Mouse (Mus musculus): ENCODE measurements around the gene Nfib. TPM values are rescaled to one million over a fixed set of nuclear protein-coding genes. Genes with fewer than 3 reads are reported as not detected.

The Nfib gene
- total RNA-seq, 2 experiments from 2014 or later, result 92.9 to 104 TPM

DNA sequence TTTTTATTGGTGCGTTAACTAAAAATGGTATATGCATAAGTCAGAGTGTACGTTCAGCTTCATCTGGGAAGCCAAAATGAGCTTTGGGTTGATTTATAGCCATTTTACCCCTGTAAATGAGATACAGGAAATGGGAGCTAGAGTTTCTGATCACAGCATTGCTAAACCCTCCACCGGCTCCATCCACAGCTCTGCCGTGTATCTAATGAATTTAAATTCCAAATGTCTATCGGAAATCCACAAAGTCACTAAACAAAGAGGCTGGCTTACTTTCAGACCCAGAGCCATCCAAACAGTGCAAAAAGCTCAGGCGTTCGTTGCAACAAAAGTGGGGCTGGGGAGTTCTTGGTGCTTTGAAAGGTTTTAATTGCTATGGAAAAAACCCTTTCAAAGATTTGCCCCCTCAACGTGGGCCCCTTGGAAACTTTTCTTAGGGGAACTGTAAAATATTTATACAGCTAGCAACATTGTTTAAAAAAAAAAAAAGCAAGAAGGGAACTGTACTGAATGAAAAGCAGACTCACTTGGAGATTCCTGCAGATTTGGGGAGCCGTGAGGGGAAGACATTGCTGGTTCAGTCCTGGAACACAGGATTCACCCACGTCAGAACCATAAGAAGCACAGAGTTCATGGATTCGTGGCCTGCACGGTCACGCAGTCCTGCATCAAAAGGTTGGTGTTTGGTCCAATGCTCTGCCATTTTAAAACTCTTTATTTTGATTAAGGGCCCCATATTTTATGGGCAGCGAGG is 100.3 kb downstream of the Nfib start:
- DNase-seq, result no peak
- intact Hi-C loops (cut with DNase I; ENCODE audit: low total_unique reads), result no loop called here

DNA sequence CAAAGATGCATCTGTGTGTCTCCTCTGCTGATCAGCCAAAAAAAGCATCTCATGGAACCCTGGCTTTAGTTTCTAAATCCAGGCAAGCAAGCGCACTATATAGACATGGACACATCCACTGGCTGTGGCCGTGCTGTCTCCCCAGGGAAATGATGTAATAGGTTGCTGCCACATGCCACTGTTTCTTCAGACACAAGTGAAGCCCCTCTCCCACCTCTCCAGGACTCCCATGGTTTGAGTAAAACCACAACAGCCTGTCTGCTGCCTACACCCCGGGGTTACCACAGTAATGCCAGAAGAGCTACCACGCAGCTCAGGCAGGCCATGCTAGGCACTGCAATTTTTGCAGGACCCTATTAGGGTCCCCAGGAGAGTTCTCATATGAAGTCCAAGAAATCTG is 101.0 kb downstream of the Nfib start:
- intact Hi-C loops (cut with DNase I; ENCODE audit: low total_unique reads), result no loop called here

DNA sequence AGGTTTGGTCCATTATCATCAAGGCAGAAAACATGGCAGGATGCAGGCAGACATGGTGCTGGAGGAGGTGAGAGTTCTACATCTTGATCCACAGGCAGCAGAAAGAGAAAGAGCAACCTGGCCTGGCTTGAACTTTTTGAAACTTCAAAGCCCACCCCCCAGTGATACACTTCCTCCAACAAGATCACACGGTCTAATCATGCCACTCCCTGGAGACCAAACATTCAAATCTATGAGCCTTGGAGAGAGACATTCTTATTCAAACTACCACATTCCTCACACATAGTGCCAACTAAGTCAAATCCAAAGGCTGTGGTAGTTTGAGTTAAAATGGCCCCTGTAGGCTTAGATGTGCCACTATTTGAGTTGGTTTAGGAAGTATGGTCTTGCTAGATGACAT is 104.9 kb downstream of the Nfib start:
- intact Hi-C loops (cut with DNase I; ENCODE audit: low total_unique reads), result no loop called here
- DNase-seq, result no peak

More for the DNA sequence above, 101.0 kb downstream of the Nfib start:
- no peak for DNase-seq

DNA sequence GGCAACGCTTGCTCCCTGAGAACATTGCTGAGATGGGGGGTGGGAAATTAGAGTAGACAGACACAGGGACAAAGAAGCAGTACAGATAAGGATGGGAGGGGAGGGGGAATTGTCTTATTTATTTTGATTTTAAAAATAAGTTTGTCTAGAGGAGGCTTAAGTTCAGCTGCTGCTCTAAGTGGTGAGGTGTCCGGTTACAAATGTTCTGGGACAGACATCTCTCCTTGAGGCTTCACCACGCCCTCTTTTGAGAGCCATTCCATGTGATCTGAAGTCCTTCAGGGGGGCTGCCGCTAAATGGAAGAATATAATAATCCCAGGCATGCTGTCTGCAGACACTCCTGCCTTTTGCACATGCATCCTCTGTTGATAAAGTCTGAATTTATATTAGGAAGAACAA is 107.1 kb downstream of the Nfib start:
- no peak for DNase-seq
- intact Hi-C loops (cut with DNase I; ENCODE audit: low total_unique reads), result no loop called here

DNA sequence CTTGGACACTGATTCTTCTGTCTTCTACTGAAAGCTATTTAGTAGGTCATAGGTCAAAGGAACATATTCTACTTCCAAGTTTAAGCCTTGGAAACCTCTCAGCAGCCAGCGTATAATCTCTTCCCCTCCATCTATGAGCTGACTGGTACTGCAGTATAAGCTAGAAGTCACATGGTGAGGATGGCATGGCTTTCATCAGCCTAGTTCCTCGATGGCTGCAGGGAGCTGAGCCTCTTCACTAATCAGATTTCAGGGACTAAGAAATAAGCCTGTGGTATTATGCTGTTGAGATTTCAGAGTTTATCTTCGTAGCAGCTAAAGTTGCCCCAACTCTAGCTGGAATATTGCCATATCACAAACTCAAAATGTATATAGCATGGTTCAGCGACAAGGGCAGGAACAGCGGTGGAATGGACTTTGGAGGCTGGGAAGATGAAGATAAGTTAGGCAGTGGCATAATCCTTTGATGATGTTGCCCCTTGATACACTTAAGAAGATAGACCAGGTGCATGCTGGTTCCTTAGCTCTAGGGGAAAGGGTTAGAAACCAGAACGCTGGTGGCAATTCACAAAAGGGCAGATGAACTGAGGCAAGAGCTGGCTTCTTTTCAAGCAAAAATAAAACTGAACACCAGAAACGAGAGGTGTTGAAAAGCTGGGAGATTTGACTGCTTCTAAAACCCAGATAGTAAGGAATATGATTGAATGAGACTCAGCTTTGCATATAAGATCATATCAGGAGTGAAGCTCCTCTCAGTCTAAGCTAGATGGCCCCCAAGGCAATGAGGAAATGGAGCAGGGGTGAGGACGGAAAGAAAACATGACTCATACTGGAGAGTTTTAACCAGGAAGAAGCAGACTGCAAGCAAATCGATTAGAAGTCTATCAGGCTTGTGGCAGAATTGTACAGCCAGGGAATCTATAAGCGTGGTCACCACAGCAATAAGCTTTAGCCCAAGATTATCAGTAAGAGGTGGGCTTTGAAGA is 111.6 kb downstream of the Nfib start:
- intact Hi-C loops (cut with DNase I; ENCODE audit: low total_unique reads), result no loop called here
- no peak for DNase-seq

DNA sequence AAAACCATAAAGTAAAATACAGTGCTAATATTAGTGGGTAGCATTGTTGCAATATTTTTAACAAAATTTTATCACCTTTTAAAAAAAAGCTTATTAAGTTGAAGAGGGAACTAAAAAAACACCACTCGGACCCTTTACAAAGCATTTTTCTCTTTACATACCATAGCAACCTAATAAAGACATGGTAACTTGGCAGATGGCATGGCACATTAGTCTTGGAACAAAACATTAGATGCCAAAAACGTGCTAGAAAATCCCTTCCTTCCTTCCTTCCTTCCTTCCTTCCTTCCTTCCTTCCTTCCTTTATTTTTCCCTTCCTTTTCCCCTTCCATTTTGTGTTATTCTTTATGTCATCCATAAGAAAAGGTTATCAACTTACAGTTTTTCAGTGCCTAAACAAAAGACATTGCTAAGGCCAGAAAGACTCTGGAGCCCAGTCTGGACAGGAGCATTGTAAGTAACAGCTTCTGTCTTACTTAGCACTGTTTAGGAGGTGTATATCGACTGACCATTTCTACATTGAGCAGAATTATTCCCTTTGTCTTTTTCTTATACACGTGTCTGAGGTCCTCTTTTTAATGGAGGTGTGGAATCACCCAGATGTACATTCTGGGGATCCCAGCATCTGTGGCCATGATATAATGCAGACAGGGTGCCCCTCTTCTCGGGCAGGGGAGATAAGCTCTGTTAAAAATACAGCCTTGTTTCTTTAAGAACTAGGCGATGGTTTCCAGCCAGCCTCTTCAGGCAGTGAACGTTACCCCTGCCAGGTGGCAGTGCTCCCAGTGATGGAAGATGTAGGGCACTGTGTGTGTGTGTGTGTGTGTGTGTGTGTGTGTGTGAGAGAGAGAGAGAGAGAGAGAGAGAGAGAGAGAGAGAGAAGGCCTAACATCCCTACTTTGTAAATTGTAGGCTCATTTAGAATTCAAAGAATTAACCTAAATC is 113.2 kb downstream of the Nfib start:
- intact Hi-C loops (cut with DNase I; ENCODE audit: low total_unique reads), result no loop called here
- peak; percentile 73 for DNase-seq

DNA sequence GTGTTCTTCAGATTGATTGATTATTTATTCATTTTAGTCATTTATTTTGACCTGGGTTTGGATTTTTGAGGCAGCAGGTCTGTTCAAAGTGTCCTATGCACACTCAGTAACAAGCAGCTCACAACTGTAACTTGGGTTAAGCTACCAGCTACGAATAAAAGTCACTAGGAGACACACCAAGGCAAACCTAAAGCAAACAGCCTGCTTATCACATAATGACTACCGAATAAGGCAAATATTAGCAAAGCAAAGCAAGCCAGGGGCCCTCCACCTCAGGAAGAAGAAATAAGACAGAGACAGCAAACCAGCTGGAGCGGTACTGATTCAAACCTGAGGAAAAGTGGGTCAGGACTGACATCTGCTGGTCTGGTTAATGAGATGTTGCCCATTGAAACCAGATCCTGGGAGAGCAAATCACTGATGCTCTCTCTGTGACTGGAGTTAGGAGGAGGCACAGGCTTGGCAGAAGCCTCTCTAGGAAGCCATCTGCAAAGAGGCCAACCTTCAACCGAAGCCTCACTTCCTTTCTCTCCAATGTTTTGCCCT is 116.1 kb downstream of the Nfib start:
- intact Hi-C loops (cut with DNase I; ENCODE audit: low total_unique reads), result loop anchor here (10.0 kb wide), 1 partner anchor 1025 kb away; no protein-coding TSS in a partner anchor

DNA sequence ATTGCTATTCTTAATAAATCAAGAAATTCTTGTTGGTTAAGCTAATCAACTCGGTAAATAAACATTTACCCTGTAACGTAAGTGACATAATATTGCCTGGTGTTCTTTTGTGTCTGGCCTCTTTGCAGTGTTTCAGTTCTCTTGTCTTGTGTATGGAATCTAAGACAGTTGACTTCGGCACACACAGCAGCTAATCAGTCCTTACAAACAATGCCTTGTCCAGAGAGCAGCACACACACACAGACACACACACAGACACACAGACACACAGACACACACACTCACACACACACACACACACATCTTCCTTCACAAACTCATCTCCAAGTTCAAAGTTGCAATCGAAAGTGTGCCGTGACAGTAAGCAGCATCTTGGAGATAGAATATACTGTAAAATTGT is 116.8 kb downstream of the Nfib start:
- no peak for DNase-seq
- intact Hi-C loops (cut with DNase I; ENCODE audit: low total_unique reads), result loop anchor here (10.0 kb wide), 1 partner anchor 1024 kb away; no protein-coding TSS in a partner anchor

More for the DNA sequence above, 116.1 kb downstream of the Nfib start:
- peak; percentile 50 for DNase-seq

DNA sequence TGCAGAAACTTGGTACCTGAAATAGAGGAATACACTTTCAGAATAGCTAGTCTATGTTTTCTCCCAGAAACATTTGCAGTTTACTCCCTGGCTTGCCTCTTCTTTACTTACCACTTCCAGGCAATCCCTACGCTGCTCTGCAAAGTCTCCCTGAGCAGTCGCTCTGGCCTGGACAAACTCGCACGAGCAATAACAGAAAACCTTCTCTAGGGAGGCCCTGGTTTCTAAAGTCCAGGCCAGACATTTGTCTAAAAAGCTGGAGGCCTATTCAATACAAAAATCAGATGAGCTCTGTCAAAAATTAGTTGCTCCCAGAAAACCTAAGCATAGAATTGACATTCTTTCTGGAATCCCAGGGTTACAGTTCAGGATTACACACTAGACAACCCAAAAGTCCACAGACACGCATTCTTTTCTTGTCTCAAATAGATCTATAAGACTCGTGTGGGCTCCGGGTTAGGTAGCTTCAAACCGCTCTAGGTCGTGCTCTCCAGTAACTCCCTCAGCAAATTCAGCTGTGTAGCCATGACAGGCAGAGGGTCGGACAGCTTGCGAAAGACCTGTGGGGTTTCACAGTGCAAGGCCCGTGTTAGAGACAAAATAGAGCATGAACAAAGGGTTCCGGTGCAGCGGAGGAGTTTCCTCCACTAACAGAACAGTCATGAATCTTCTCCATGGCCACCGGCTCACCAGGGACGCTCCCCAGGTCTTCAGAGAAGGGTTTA is 118.2 kb downstream of the Nfib start:
- DNase-seq, result no peak
- intact Hi-C loops (cut with DNase I; ENCODE audit: low total_unique reads), result loop anchor here (10.0 kb wide), 1 partner anchor 1023 kb away; no protein-coding TSS in a partner anchor

DNA sequence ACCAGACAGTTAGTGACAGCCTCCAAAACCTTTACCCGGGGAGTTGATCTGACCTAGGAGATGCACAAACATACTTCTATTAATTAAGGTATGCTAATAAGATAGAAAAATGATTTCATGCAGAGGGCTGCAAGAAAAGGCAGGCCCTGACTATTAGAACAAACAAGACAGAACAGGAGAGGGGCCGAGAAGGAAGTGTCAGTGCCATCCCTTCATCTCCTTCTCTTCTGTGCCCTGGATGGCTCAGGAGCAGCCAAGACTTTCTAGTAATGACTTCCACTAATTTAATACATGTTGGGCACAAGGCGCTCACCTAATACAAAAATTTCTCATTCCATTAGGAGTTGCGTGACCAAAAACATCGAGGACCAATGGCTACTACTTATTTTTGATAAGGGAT is 118.9 kb downstream of the Nfib start:
- intact Hi-C loops (cut with DNase I; ENCODE audit: low total_unique reads), result loop anchor here (10.0 kb wide), 1 partner anchor 1022 kb away; no protein-coding TSS in a partner anchor
- no peak for DNase-seq

DNA sequence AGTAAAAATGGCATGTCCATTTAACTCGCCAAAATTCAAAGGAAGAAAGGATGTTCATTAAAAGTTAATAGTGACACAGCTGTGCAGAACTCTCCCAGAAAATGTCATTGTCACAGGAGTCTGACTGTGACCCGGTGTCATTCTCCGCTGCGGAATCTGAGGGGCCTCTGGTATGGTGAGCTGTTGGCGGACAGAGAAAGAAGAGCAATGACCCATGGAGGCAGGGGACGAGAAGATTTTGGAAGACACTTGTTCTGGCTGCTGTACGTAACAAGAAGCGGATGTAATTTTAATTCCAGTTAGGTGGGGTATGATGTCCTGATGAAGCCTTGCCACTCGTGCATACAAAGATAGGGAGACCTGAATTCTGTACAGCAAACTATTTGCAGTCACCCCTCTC is 120.0 kb downstream of the Nfib start:
- intact Hi-C loops (cut with DNase I; ENCODE audit: low total_unique reads), result loop anchor here (10.0 kb wide), 1 partner anchor 1021 kb away; no protein-coding TSS in a partner anchor
- DNase-seq, result no peak

DNA sequence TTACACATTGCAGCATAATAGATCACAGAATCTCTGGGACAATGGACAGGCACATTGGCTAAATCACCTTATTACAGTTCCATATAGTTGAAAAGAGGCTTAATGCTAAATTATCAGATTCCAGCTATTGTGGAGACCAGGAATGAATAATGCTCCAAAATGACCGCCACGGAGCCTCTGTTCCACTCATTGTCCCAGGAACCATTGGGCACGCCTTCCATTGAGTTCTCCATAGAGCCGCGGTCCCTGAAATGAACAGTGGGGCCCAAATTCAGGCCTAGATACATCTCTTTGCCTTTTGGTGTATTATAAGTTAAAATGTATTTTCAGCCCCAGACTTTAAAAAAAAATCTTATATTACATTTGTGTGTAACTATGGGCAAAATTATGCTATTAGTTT is 120.5 kb downstream of the Nfib start:
- intact Hi-C loops (cut with DNase I; ENCODE audit: low total_unique reads), result loop anchor here (10.0 kb wide), 1 partner anchor 1020 kb away; no protein-coding TSS in a partner anchor
- no peak for DNase-seq

DNA sequence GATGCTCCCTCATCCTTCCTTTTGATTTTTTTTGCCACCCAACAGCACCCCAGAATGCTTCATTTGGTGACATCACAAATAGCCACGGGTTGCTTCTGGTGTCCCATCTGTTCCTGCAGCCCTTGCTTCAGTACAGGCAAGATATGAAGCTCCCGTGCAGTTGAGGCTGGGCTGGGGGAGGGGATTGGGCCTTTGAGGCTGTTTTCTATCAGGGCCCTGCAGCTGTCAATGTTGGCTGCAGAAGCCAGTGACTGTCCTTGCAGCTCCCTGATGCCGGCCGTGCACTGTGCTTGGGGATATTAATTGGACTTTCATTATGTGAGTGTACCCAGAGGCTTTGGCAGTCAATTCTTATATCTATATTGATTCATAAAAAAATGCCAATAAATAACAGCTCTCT is 121.0 kb downstream of the Nfib start:
- intact Hi-C loops (cut with DNase I; ENCODE audit: low total_unique reads), result loop anchor here (10.0 kb wide), 1 partner anchor 1020 kb away; no protein-coding TSS in a partner anchor
- DNase-seq, result peak; percentile 55

DNA sequence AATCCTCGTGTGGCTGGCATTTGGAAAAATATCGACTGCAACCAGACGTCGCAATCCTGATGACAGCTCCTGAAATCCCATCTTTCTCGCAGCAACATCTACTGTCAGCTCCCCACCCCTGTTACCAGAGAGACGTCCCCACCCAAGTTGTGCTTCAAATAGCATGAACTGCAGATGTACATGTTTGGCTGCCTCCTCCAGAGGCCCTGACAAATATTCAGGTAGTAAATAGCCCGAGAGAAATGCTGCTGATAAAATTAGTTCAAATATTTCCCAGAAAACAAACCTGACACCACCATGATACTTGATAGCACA is 132.3 kb downstream of the Nfib start:
- no peak for DNase-seq
- intact Hi-C loops (cut with DNase I; ENCODE audit: low total_unique reads), result no loop called here

DNA sequence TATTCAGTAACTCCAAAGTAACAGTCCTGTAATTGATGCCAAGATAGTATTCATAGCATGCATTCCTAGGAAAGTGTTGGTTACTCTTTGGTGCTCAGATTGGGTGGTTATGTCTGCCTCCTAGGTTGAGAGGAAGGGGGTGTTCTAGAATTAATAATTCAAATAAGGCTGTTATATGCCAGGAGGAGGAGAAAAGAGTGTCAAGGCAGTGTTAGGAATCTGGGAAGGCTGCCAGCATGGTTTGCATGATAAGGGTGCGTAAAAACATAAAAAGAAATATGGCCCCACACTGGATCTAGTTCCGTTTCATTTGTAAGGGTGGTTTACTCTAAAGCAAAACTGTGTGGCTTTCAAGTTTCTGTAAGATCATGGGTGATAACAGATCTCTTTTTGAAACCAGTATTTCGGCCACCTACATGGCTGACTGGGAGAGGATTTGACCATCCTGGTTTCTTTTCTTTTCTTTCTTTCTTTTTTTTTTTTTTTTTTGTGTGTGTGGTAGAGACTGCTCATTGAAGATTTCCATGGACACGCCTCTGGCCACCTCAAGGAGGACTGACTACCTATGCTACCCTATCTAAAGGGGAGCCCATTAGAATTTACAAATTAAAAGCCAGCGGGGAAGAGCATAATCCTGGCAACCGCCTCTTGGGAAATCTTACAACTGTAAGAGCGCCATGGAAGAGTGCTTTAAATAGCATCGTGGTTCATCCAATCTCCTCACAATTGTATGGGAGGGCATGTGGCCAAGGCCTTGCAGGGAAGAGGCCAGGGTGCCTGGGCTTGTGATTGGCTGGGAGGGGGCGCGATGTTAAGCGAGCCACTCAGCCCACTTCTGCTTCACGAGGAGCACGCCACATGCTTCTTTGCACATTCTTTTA is 132.9 kb downstream of the Nfib start:
- peak; percentile 65 for DNase-seq
- intact Hi-C loops (cut with DNase I; ENCODE audit: low total_unique reads), result no loop called here

DNA sequence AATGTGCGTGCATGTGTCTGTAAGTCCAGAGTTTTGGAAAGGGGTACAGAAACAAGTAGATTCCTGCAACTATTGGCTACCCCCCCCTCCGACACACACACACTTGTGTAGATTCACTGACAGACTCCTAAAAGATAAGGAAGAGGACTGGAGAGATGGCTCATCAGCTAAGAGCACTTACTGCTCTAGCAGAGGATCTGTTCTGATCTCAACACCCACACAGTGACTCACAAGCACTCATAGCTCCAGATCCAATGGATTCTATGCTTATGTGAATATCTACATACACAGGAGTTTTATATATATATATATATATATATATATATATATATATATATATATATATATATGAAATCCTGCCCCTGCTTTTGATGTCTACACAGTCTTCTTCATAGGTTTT is 146.7 kb downstream of the Nfib start:
- no peak for DNase-seq
- intact Hi-C loops (cut with DNase I; ENCODE audit: low total_unique reads), result no loop called here

DNA sequence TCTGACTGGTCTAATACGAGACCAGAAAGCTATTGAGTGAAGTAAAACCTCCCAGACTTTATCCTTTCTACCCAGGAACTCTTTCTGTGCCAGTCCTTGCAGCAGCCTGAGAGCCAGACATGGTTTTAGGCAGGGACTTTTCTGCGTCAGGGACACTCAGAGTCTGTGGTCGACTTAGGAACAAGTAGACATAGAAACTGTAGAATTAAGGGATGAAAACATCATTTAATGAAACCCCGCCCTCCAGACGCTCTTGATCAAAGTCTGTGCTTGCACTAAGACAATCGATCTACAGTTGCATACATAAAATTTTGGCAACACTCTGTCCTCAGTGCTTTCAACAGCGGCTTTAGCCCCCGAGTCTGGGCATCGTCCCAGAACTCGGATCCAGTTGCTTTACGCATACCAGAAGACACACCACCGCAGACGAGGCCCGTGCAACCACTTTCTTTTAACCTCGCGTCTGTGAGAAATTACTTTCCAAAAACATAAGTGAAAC is 149.8 kb downstream of the Nfib start:
- intact Hi-C loops (cut with DNase I; ENCODE audit: low total_unique reads), result no loop called here
- no peak for DNase-seq
